Mouse (Mus musculus): ENCODE results near the gene Zfp385a. TPM values are rescaled to one million over a fixed set of nuclear protein-coding genes. Genes with fewer than 3 reads are reported as not detected.

The Zfp385a gene
- polyA plus RNA-seq, 1 experiment from 2014 or later = 27.4 TPM

DNA sequence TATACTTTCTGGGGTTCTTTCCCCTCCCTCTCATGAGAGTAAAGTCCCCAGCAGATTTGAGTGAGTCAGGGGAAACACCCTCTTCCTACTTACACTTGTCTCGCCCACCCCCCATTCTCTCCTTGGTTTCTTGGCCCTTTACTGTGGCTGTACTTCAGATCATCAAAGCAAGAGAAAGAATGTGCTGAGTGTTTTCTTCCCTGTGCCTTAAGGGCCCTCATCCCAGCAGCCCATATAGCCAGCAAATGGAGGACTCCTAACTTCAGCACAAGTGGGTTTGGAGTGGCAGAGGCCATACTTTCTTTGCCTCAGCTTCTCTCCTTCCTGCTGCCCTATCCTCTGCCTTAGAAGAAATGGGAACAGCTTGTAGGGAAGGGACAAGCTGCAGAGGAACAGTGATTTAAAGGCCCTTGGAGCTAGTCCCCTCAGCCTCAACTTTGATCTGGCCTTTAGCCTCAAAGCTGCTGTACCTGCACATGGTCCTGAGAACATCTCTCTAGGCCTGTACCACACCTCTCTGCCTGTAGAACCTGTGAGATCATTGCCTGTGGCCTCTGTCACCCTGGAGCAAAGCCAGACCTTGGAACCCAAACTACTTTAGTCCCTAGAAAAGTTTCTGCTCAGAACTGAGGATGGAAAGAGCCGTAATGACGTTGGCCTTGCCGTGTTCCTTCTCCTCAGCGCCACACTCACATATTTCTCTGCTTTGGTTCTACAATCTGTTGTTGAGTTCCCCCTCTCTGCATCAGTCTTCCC, 40.9 kb downstream of the Zfp385a start:
- no peaks in the 10 kb centered on the region for H3K9me3 ChIP-seq (ENCODE audit: control insufficient read depth, low read length)
- peaks cover 64% of the 10 kb centered on the region for H3K4me1 ChIP-seq (replicated peaks; ENCODE audit: control insufficient read depth, insufficient read depth, low read length)
- peak overlapping the region; percentile 99 for H3K27ac ChIP-seq (ENCODE audit: low read depth, low read length)
- DNase-seq (ENCODE audit: low spot score) (no peak), ATAC-seq (replicated peaks; ENCODE audit: low FRiP score) (no peak)
- no peaks in the 10 kb centered on the region for H3K27me3 ChIP-seq (ENCODE audit: control insufficient read depth, insufficient read depth, low read length)
- peak overlapping the region; percentile 60 for H3K9ac ChIP-seq (ENCODE audit: low read length)
- H3K36me3 ChIP-seq (ENCODE audit: control insufficient read depth, insufficient read depth, low read length) = no peaks in the 10 kb centered on the region
- H3K4me3 ChIP-seq (ENCODE audit: low read depth, low read length) = no peak overlapping the region
- H3K4me2 ChIP-seq (ENCODE audit: low read depth, low read length, severe bottlenecking) = peak overlapping the region; percentile 56
- 76% methylated on average over 5 of the region's 5 CpGs for WGBS

GRCm38 (mm10) chr15:103298026-103298425, 41.9 kb downstream of the Zfp385a start:
- WGBS = 75% methylated on average over 3 of the region's 3 CpGs
- H3K9me3 ChIP-seq (ENCODE audit: control insufficient read depth, low read length) = no peaks in the 10 kb centered on the region
- DNase-seq (ENCODE audit: low spot score) (no peak), ATAC-seq (replicated peaks; ENCODE audit: low FRiP score) (no peak)
- H3K4me2 ChIP-seq (ENCODE audit: low read depth, low read length, severe bottlenecking) = no peak overlapping the region
- no peak overlapping the region for H3K9ac ChIP-seq (ENCODE audit: low read length)
- H3K4me3 ChIP-seq (ENCODE audit: low read depth, low read length) = no peak overlapping the region
- H3K27me3 ChIP-seq (ENCODE audit: control insufficient read depth, insufficient read depth, low read length) = no peaks in the 10 kb centered on the region
- no peaks in the 10 kb centered on the region; the same call in 1 of the 2 replicates for H3K36me3 ChIP-seq (ENCODE audit: control insufficient read depth, insufficient read depth, low read length)
- peak overlapping the region; percentile 99 for H3K27ac ChIP-seq (ENCODE audit: low read depth, low read length)
- peaks cover 55% of the 10 kb centered on the region for H3K4me1 ChIP-seq (replicated peaks; ENCODE audit: control insufficient read depth, insufficient read depth, low read length)

DNA sequence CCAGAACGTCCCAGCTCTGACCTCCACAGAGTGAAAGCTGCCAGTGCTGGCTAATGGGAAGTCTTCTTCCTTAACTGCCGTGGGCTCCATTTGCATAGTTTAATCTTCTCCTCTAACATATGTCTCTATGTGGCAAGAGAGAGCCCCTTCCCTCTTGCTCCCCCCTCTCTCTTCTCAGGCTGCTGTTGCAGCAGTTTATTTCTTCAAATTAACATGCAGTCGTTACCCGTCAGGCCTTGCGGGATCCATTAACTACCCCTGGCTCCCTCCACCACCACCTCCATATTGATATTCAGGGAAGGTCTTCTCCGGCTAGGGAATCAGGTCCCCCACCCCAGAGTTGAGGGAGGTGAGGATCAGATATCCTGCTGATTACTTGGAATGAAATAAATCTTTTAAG, 42.6 kb downstream of the Zfp385a start:
- no peak for ATAC-seq (replicated peaks; ENCODE audit: low FRiP score)
- Histone ChIP-seq H3K9me3 (ENCODE audit: control insufficient read depth, low read length) (no peaks in the 10 kb centered on the region), H3K27me3 (ENCODE audit: control insufficient read depth, insufficient read depth, low read length) (no peaks in the 10 kb centered on the region), H3K4me2 (ENCODE audit: low read depth, low read length, severe bottlenecking) (no peak overlapping the region), H3K4me3 (ENCODE audit: low read depth, low read length) (no peak overlapping the region), H3K4me1 (replicated peaks; ENCODE audit: control insufficient read depth, insufficient read depth, low read length) (peaks cover 48% of the 10 kb centered on the region), H3K9ac (ENCODE audit: low read length) (no peak overlapping the region), H3K36me3 (ENCODE audit: control insufficient read depth, insufficient read depth, low read length) (no peaks in the 10 kb centered on the region; the same call in none of the 2 replicates), H3K27ac (ENCODE audit: low read depth, low read length) (0 out of 2 replicates have a peak overlapping the region, but pooled peaks have one; percentile 54)
- 61% methylated on average over 6 of the region's 6 CpGs for WGBS
- DNase-seq (ENCODE audit: low spot score) = no peak

DNA sequence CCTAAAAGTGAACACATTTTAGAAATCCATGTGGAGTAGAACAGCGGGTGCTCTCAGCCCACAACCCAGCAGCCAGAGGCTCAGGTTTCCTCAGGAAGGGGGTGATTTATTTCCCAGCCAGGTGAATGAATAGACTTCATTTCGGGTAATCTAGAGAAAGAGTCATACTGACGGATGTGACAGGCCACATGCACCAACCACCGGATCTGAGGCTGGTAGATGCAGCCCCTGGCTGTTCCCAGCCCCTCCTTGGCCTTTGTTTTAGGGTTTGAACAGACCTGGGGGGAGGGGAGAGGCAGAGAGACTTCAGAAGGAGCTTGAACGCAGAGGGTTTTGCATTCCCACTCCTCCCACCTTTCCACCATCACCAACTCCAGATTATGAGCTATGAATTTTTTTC, 44.0 kb downstream of the Zfp385a start:
- H3K4me1 ChIP-seq (replicated peaks; ENCODE audit: control insufficient read depth, insufficient read depth, low read length) = peaks cover 35% of the 10 kb centered on the region
- no peak overlapping the region for H3K4me2 ChIP-seq (ENCODE audit: low read depth, low read length, severe bottlenecking)
- H3K36me3 ChIP-seq (ENCODE audit: control insufficient read depth, insufficient read depth, low read length) = peaks cover 5% of the 10 kb centered on the region
- H3K9me3 ChIP-seq (ENCODE audit: control insufficient read depth, low read length) = no peaks in the 10 kb centered on the region
- ATAC-seq (replicated peaks; ENCODE audit: low FRiP score) (no peak), DNase-seq (ENCODE audit: low spot score) (peak; percentile 65)
- no peaks in the 10 kb centered on the region for H3K27me3 ChIP-seq (ENCODE audit: control insufficient read depth, insufficient read depth, low read length)
- WGBS = 6% methylated on average over 5 of the region's 5 CpGs
- peak overlapping the region; percentile 55 for H3K27ac ChIP-seq (ENCODE audit: low read depth, low read length)
- peak overlapping the region; percentile 18 for H3K9ac ChIP-seq (ENCODE audit: low read length)
- no peak overlapping the region for H3K4me3 ChIP-seq (ENCODE audit: low read depth, low read length)

DNA sequence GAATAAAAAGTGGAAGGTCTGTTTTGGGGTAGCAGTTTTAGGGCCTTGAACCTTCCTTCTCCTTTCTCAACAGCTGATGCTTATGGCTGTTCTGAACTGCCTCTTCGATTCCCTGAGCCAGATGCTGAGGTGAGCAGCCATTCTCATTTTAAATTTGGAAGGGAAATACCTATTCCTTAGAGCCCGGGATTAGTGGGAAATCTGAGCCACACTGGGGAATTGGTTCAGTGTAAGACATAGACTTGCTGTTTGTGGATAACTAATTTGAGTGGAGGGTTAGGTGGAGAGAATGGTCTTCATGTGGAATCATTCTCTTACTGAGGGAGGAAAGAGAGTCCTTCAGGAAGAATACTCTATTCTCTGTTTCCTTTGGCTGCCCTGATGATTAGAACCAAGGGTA, 45.2 kb downstream of the Zfp385a start:
- Histone ChIP-seq H3K4me1 (replicated peaks; ENCODE audit: control insufficient read depth, insufficient read depth, low read length) (peaks cover 26% of the 10 kb centered on the region), H3K27me3 (ENCODE audit: control insufficient read depth, insufficient read depth, low read length) (no peaks in the 10 kb centered on the region), H3K9ac (ENCODE audit: low read length) (no peak overlapping the region), H3K36me3 (ENCODE audit: control insufficient read depth, insufficient read depth, low read length) (peaks cover 6% of the 10 kb centered on the region), H3K4me3 (ENCODE audit: low read depth, low read length) (no peak overlapping the region), H3K4me2 (ENCODE audit: low read depth, low read length, severe bottlenecking) (no peak overlapping the region), H3K9me3 (ENCODE audit: control insufficient read depth, low read length) (no peaks in the 10 kb centered on the region), H3K27ac (ENCODE audit: low read depth, low read length) (no peak overlapping the region)
- 80% methylated on average over 2 of the region's 2 CpGs for WGBS
- DNase-seq (ENCODE audit: low spot score) = no peak
- ATAC-seq (replicated peaks; ENCODE audit: low FRiP score) = no peak

DNA sequence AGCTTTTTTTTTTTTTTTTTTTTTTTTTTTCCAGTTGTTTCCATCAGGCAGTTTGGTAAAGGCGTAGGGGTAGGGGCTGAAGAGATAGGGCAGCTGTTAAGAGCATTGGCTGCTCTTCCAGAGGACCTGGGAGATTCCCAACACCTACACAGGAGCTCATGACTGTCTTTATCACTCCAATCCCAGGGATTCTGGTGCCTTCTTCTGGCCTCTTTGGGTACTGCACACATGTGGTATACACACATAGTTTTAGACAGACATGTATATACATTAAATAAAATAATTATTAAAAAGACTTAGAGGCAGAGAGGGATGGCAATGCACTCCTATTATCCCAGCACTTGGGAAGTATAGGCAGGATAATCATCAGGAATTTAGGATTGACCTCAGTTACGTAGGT, 46.5 kb downstream of the Zfp385a start:
- Histone ChIP-seq H3K27me3 (ENCODE audit: control insufficient read depth, insufficient read depth, low read length) (no peaks in the 10 kb centered on the region), H3K9ac (ENCODE audit: low read length) (no peak overlapping the region), H3K9me3 (ENCODE audit: control insufficient read depth, low read length) (no peaks in the 10 kb centered on the region), H3K36me3 (ENCODE audit: control insufficient read depth, insufficient read depth, low read length) (peaks cover 6% of the 10 kb centered on the region), H3K4me2 (ENCODE audit: low read depth, low read length, severe bottlenecking) (no peak overlapping the region), H3K27ac (ENCODE audit: low read depth, low read length) (no peak overlapping the region), H3K4me3 (ENCODE audit: low read depth, low read length) (no peak overlapping the region), H3K4me1 (replicated peaks; ENCODE audit: control insufficient read depth, insufficient read depth, low read length) (peaks cover 17% of the 10 kb centered on the region)
- no peak for DNase-seq (ENCODE audit: low spot score)
- ATAC-seq (replicated peaks; ENCODE audit: low FRiP score) = no peak
- WGBS = 97% methylated on average over 2 of the region's 2 CpGs

DNA sequence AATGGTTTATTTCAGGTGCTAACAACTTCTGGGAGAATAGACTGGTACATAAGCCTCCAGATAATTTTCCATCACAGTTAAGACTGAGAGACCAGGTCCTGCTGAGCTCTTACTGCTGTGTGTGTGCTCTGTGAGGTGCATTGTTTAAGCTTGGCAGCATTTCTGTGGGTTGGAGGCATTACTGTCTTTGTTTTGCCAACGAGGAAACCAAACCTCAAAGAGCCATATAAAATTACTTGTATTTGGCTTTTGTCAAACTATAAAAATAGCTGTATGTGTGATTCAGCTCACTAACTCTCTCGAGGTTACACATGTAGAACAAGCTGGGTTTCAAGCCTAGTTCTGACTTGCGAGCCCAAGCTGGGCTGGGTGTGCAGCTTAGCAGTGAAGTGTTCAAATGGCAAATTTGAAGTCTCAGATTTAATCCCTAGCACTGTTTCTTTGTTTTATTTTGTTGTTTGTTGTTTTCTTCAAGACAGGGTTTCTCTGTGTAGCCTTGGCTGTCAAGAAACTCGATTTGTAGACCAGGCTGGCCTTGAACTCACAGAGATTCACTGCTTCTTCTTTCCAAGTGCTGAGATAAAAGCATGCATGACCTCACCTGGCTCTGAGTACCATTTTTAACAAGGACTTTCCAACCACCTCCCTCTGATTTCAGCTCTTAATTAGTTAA, 47.1 kb downstream of the Zfp385a start:
- no peak for ATAC-seq (replicated peaks; ENCODE audit: low FRiP score)
- H3K27me3 ChIP-seq (ENCODE audit: control insufficient read depth, insufficient read depth, low read length) = no peaks in the 10 kb centered on the region
- H3K9ac ChIP-seq (ENCODE audit: low read length) = no peak overlapping the region
- peaks cover 11% of the 10 kb centered on the region for H3K4me1 ChIP-seq (replicated peaks; ENCODE audit: control insufficient read depth, insufficient read depth, low read length)
- WGBS = 89% methylated on average over 4 of the region's 4 CpGs
- no peak overlapping the region for H3K4me3 ChIP-seq (ENCODE audit: low read depth, low read length)
- H3K27ac ChIP-seq (ENCODE audit: low read depth, low read length) = no peak overlapping the region
- no peaks in the 10 kb centered on the region for H3K9me3 ChIP-seq (ENCODE audit: control insufficient read depth, low read length)
- peaks cover 6% of the 10 kb centered on the region for H3K36me3 ChIP-seq (ENCODE audit: control insufficient read depth, insufficient read depth, low read length)
- DNase-seq (ENCODE audit: low spot score) = no peak
- no peak overlapping the region for H3K4me2 ChIP-seq (ENCODE audit: low read depth, low read length, severe bottlenecking)

GRCm38 (mm10) chr15:103290843-103291242, 49.0 kb downstream of the Zfp385a start:
- H3K4me1 ChIP-seq (replicated peaks; ENCODE audit: control insufficient read depth, insufficient read depth, low read length) = peaks cover 6% of the 10 kb centered on the region

More at GRCm38 (mm10) chr15:103290843-103291242, 49.0 kb downstream of the Zfp385a start:
- ATAC-seq (replicated peaks; ENCODE audit: low FRiP score) = no peak
- Histone ChIP-seq H3K9me3 (ENCODE audit: control insufficient read depth, low read length) (no peaks in the 10 kb centered on the region), H3K27me3 (ENCODE audit: control insufficient read depth, insufficient read depth, low read length) (no peaks in the 10 kb centered on the region), H3K36me3 (ENCODE audit: control insufficient read depth, insufficient read depth, low read length) (peaks cover 6% of the 10 kb centered on the region), H3K27ac (ENCODE audit: low read depth, low read length) (no peak overlapping the region), H3K4me2 (ENCODE audit: low read depth, low read length, severe bottlenecking) (no peak overlapping the region), H3K4me3 (ENCODE audit: low read depth, low read length) (no peak overlapping the region), H3K9ac (ENCODE audit: low read length) (no peak overlapping the region)
- WGBS = 92% methylated on average over 9 of the region's 9 CpGs
- DNase-seq (ENCODE audit: low spot score) = peak; percentile 13

All from forebrain, embryonic 11.5 days (tissue).